Mouse (Mus musculus): Measurements from ENCODE around the gene Pitpnc1. TPM values are rescaled to one million over a fixed set of nuclear protein-coding genes. Genes with fewer than 3 reads are reported as not detected.

The Pitpnc1 gene
- total RNA-seq, 2 experiments from 2014 or later = 23.2 to 24.7 TPM

- DNase-seq (ENCODE audit: low spot score in 2 of 2) = no peak
These were observed 137.6 kb downstream of the Pitpnc1 start for GRCm38 (mm10) chr11:107332905-107333304.

GRCm38 (mm10) chr11:107332332-107332731, 138.2 kb downstream of the Pitpnc1 start:
- DNase-seq (ENCODE audit: low spot score in 2 of 2) = no peak

- no peak for DNase-seq (ENCODE audit: low spot score in 2 of 2)
These were observed 139.1 kb downstream of the Pitpnc1 start for GRCm38 (mm10) chr11:107331425-107331824.

GRCm38 (mm10) chr11:107327326-107327725, 143.2 kb downstream of the Pitpnc1 start:
- DNase-seq (ENCODE audit: low spot score in 2 of 2) = no peak

GRCm38 (mm10) chr11:107325739-107326725, 144.5 kb downstream of the Pitpnc1 start:
- no peak for DNase-seq (ENCODE audit: low spot score in 2 of 2)

- DNase-seq (ENCODE audit: low spot score in 2 of 2) = no peak
These were observed 145.3 kb downstream of the Pitpnc1 start for GRCm38 (mm10) chr11:107325226-107325625.

GRCm38 (mm10) chr11:107323173-107323572, 147.3 kb downstream of the Pitpnc1 start:
- no peak for DNase-seq (ENCODE audit: low spot score in 2 of 2)

GRCm38 (mm10) chr11:107322226-107322625, 148.3 kb downstream of the Pitpnc1 start:
- no peak for DNase-seq (ENCODE audit: low spot score in 2 of 2)

GRCm38 (mm10) chr11:107321819-107322218, 148.7 kb downstream of the Pitpnc1 start:
- no peak for DNase-seq (ENCODE audit: low spot score in 2 of 2)

- DNase-seq (ENCODE audit: low spot score in 2 of 2) = no peak
These were observed 150.6 kb downstream of the Pitpnc1 start for GRCm38 (mm10) chr11:107319861-107320260.

GRCm38 (mm10) chr11:107317653-107318281, 152.7 kb downstream of the Pitpnc1 start:
- DNase-seq (ENCODE audit: low spot score in 2 of 2) = no peak

- DNase-seq (ENCODE audit: low spot score in 2 of 2) = no peak
These were observed 155.0 kb downstream of the Pitpnc1 start for GRCm38 (mm10) chr11:107315475-107315874.

- DNase-seq (ENCODE audit: low spot score in 2 of 2) = no peak
These were observed 160.0 kb downstream of the Pitpnc1 start for GRCm38 (mm10) chr11:107310338-107311121.

- DNase-seq (ENCODE audit: low spot score in 2 of 2) = no peak
These were observed 164.3 kb downstream of the Pitpnc1 start for GRCm38 (mm10) chr11:107306170-107306569.

GRCm38 (mm10) chr11:107302141-107302540, 168.4 kb downstream of the Pitpnc1 start:
- DNase-seq (ENCODE audit: low spot score in 2 of 2) = no peak

GRCm38 (mm10) chr11:107300235-107300634, 170.3 kb downstream of the Pitpnc1 start:
- no peak for DNase-seq (ENCODE audit: low spot score in 2 of 2)

GRCm38 (mm10) chr11:107299511-107300120, 170.9 kb downstream of the Pitpnc1 start:
- no peak for DNase-seq (ENCODE audit: low spot score in 2 of 2)

GRCm38 (mm10) chr11:107296176-107296575, 174.3 kb downstream of the Pitpnc1 start:
- no peak for DNase-seq (ENCODE audit: low spot score in 2 of 2)

- DNase-seq (ENCODE audit: low spot score in 2 of 2) = no peak
These were observed 178.5 kb downstream of the Pitpnc1 start for GRCm38 (mm10) chr11:107292036-107292435.

GRCm38 (mm10) chr11:107288186-107288563, 182.3 kb downstream of the Pitpnc1 start:
- DNase-seq (ENCODE audit: low spot score in 2 of 2) = no peak

Measured in adrenal gland, postnatal 4 days (tissue).